Mouse (Mus musculus): ENCODE data around the gene Twnk. TPM values are rescaled to one million over a fixed set of nuclear protein-coding genes. Genes with fewer than 3 reads are reported as not detected.

The Twnk gene
- 12.4 and 15.5 TPM in 2 replicates for polyA plus RNA-seq (2015; fragmentation: Nextera tagmentation; extraction: Ambion mirVana)

DNA sequence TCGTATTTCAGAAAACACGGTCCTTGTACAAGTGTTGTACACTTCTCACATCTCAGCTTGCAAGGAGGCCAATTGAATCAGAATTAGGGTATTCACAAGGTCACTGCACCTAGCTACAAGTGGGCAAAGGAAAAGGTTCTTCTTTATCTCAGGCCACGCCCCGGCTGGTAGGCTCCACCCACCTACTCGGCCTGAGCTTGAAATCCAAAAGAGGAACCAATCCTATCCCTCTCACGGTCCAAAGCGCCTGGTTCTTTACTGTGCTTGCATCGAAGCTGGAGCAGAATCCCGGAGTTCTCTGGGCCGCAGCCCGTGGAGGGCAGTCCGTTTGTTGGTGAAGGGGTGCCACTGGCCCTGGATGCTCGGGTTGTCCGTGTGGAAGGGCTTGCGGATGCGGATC lies at the start of gene Twnk:
TSS of gene Twnk (plus strand) at position 220 of the 400 bp plus-strand sequence.
- peak within 1 kb of the TSS; percentile 86 for H3K27ac ChIP-seq (ENCODE audit: low read depth, low read length)
- H3K9me3 ChIP-seq (ENCODE audit: control insufficient read depth, low read length), result no peaks in the 10 kb centered on the region
- peaks cover 20% of the 10 kb centered on the region for H3K4me1 ChIP-seq (ENCODE audit: control insufficient read depth, insufficient read depth, low read depth, low read length)
- H3K4me3 ChIP-seq (ENCODE audit: low read length), result peak within 1 kb of the TSS; percentile 93
- H3K27me3 ChIP-seq (replicated peaks; ENCODE audit: control insufficient read depth, insufficient read depth, low read length), result no peaks in the 10 kb centered on the region
- H3K9ac ChIP-seq (ENCODE audit: low read depth, low read length), result peak within 1 kb of the TSS; percentile 86
- ATAC-seq, result no peak
- H3K4me2 ChIP-seq (ENCODE audit: low read length), result peak within 1 kb of the TSS; percentile 85
- H3K36me3 ChIP-seq (ENCODE audit: control insufficient read depth, insufficient read depth, low read length), result peaks cover 18% of the 10 kb centered on the region
- WGBS, result 11% methylated on average over 16 of the region's 16 CpGs

DNA sequence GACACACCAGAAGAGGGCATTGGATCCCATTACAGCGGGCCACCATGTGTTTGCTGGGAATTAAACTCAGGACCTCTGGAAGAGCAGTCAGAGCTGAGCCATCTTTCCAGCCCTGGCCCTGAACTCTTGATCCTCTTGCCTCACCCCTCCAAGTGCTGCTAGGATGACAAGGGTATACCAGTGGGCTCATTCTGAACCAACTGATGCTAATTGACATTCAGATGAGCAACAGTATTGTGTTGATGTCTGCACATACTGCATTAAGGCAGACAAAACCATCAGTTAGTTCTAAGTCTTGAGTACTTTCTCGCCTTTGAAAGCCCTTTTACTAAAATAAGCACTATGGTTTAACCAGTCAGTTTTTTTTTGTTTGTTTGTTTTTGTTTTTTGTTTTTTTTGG lies 45.8 kb upstream of the Twnk start:
- H3K36me3 ChIP-seq (ENCODE audit: control insufficient read depth, insufficient read depth, low read length), result peaks cover 26% of the 10 kb centered on the region

DNA sequence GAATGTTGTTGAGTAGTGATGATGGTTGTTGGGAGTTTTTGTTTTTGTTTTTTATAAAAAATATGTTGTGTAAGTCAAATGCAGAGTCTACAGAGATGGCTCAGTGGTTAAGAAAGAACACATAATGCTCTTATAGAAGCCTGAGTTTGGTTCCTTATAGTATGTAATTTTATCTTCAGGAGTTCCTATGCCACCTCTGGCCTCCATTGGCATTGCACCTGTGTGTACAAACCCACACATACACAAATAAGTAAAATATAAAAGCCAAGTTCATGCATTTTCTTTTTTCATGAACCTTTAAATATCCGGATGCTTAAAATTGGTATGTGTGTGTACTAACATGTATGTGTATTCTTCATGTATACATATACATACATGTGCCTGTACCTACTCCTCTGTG lies 39.5 kb upstream of the Twnk start:
- Histone ChIP-seq H3K27ac (ENCODE audit: low read depth, low read length) (no peak overlapping the region), H3K4me2 (ENCODE audit: low read length) (no peak overlapping the region), H3K9ac (ENCODE audit: low read depth, low read length) (no peak overlapping the region), H3K4me3 (ENCODE audit: low read length) (no peak overlapping the region), H3K27me3 (replicated peaks; ENCODE audit: control insufficient read depth, insufficient read depth, low read length) (no peaks in the 10 kb centered on the region), H3K4me1 (ENCODE audit: control insufficient read depth, insufficient read depth, low read depth, low read length) (no peaks in the 10 kb centered on the region), H3K9me3 (ENCODE audit: control insufficient read depth, low read length) (no peaks in the 10 kb centered on the region), H3K36me3 (ENCODE audit: control insufficient read depth, insufficient read depth, low read length) (peaks cover 52% of the 10 kb centered on the region)
- 98% methylated on average over 1 of the region's 1 CpGs for WGBS
- no peak for ATAC-seq

More for the DNA sequence above, 45.8 kb upstream of the Twnk start:
- H3K4me3 ChIP-seq (ENCODE audit: low read length), result no peak overlapping the region
- no peaks in the 10 kb centered on the region for H3K9me3 ChIP-seq (ENCODE audit: control insufficient read depth, low read length)
- WGBS, result 100% methylated on average over 2 of the region's 2 CpGs
- H3K27ac ChIP-seq (ENCODE audit: low read depth, low read length), result no peak overlapping the region
- H3K27me3 ChIP-seq (replicated peaks; ENCODE audit: control insufficient read depth, insufficient read depth, low read length), result no peaks in the 10 kb centered on the region
- H3K4me2 ChIP-seq (ENCODE audit: low read length), result no peak overlapping the region
- H3K9ac ChIP-seq (ENCODE audit: low read depth, low read length), result no peak overlapping the region
- ATAC-seq, result no peak
- no peaks in the 10 kb centered on the region for H3K4me1 ChIP-seq (ENCODE audit: control insufficient read depth, insufficient read depth, low read depth, low read length)

DNA sequence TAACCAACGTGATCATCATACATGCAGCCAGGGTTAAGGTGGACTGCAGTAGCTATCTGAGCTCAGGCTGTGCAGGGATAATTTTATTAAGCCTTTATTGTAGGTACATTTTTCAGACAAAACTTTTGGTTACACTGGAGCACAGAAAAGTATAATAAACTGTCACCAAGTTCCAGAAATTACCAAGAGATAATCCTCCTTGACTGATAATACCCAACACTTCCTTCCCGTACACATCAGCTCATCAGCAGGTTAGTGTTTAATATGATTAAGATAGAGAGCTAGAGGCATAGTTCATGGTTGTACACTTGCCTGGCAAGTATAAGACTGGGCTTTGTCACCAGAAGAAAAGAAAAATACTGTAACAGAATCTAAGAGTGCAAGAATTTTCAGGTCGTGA lies 37.1 kb upstream of the Twnk start:
- no peaks in the 10 kb centered on the region for H3K9me3 ChIP-seq (ENCODE audit: control insufficient read depth, low read length)
- no peak for ATAC-seq
- no peaks in the 10 kb centered on the region for H3K27me3 ChIP-seq (replicated peaks; ENCODE audit: control insufficient read depth, insufficient read depth, low read length)
- no peak overlapping the region for H3K9ac ChIP-seq (ENCODE audit: low read depth, low read length)
- peaks cover 60% of the 10 kb centered on the region for H3K36me3 ChIP-seq (ENCODE audit: control insufficient read depth, insufficient read depth, low read length)
- H3K4me3 ChIP-seq (ENCODE audit: low read length), result no peak overlapping the region
- H3K27ac ChIP-seq (ENCODE audit: low read depth, low read length), result no peak overlapping the region
- 95% methylated on average over 3 of the region's 3 CpGs for WGBS
- H3K4me1 ChIP-seq (ENCODE audit: control insufficient read depth, insufficient read depth, low read depth, low read length), result no peaks in the 10 kb centered on the region
- no peak overlapping the region for H3K4me2 ChIP-seq (ENCODE audit: low read length)

DNA sequence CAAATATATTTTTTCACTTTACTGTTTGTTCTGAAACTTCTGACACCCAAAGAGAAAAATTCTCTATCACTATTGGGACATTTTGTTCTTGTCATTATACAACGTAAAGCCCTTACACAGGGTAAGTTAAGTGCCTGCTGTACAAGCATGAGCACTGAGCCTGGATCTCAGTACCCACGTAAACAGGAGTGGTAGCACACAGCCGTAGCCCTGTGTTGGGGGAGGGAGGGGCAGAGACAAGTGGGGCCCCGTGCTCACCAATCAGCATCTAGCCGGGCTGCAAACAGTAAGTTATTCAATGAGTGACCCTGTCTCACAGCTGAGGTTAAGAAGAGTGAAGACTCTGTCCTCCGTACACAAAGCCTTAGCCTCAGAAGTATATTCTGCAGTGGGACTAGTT lies 28.8 kb upstream of the Twnk start:
- H3K4me1 ChIP-seq (ENCODE audit: control insufficient read depth, insufficient read depth, low read depth, low read length), result no peaks in the 10 kb centered on the region
- H3K4me2 ChIP-seq (ENCODE audit: low read length), result no peak overlapping the region
- 80% methylated on average over 6 of the region's 6 CpGs for WGBS
- H3K4me3 ChIP-seq (ENCODE audit: low read length), result no peak overlapping the region
- H3K27ac ChIP-seq (ENCODE audit: low read depth, low read length), result no peak overlapping the region
- H3K9ac ChIP-seq (ENCODE audit: low read depth, low read length), result no peak overlapping the region
- no peak for ATAC-seq
- no peaks in the 10 kb centered on the region for H3K9me3 ChIP-seq (ENCODE audit: control insufficient read depth, low read length)
- no peaks in the 10 kb centered on the region for H3K27me3 ChIP-seq (replicated peaks; ENCODE audit: control insufficient read depth, insufficient read depth, low read length)
- H3K36me3 ChIP-seq (ENCODE audit: control insufficient read depth, insufficient read depth, low read length), result peaks cover 57% of the 10 kb centered on the region

DNA sequence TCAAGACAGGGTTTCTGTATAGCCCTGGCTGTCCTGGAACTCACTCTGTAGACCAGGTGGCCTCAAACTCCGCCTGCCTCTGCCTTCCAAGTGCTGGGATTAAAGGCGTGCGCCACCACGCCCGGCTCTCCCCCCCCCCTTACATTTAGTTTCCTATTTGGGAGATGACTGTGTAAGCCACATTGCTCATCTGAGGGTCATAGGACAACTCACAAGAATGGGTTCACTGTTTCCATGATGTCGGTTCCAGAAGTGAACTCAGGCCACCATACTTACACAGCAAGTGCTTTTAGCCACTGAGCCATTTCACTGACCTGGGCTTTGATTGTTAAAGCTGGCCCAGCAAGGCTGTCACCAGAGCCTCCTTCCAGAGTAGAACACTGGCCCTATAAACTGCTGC lies 28.3 kb upstream of the Twnk start:
- Histone ChIP-seq H3K4me2 (ENCODE audit: low read length) (no peak overlapping the region), H3K4me3 (ENCODE audit: low read length) (no peak overlapping the region), H3K36me3 (ENCODE audit: control insufficient read depth, insufficient read depth, low read length) (peaks cover 56% of the 10 kb centered on the region), H3K27me3 (replicated peaks; ENCODE audit: control insufficient read depth, insufficient read depth, low read length) (no peaks in the 10 kb centered on the region), H3K9ac (ENCODE audit: low read depth, low read length) (no peak overlapping the region), H3K27ac (ENCODE audit: low read depth, low read length) (no peak overlapping the region), H3K4me1 (ENCODE audit: control insufficient read depth, insufficient read depth, low read depth, low read length) (no peaks in the 10 kb centered on the region), H3K9me3 (ENCODE audit: control insufficient read depth, low read length) (no peaks in the 10 kb centered on the region)
- ATAC-seq, result no peak
- WGBS, result 93% methylated on average over 6 of the region's 6 CpGs

DNA sequence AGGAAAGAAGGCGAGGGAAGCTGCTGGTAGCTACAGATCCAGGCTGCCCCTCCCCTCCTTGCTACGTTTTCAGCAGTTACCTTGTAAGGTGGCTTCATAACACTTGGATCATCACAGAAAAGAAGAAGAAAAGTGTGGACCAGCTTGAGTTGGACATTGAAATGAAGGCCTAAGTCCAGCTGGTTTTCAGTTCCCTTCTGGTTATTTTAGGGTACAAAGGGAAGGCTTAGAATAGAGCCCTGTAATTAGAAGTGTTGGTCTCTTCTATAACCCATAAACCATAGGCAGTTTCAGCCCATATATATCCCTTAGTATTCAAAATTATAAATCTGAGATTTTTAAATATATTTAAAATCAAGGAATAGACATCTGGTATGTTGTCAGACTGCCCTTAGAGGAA lies 24.7 kb upstream of the Twnk start:
- no peak for ATAC-seq
- Histone ChIP-seq H3K4me3 (ENCODE audit: low read length) (no peak overlapping the region), H3K9ac (ENCODE audit: low read depth, low read length) (no peak overlapping the region), H3K36me3 (ENCODE audit: control insufficient read depth, insufficient read depth, low read length) (peaks cover 28% of the 10 kb centered on the region), H3K27ac (ENCODE audit: low read depth, low read length) (no peak overlapping the region), H3K4me2 (ENCODE audit: low read length) (no peak overlapping the region), H3K9me3 (ENCODE audit: control insufficient read depth, low read length) (no peaks in the 10 kb centered on the region), H3K4me1 (ENCODE audit: control insufficient read depth, insufficient read depth, low read depth, low read length) (no peaks in the 10 kb centered on the region), H3K27me3 (replicated peaks; ENCODE audit: control insufficient read depth, insufficient read depth, low read length) (no peaks in the 10 kb centered on the region)
- 80% methylated on average over 2 of the region's 2 CpGs for WGBS

DNA sequence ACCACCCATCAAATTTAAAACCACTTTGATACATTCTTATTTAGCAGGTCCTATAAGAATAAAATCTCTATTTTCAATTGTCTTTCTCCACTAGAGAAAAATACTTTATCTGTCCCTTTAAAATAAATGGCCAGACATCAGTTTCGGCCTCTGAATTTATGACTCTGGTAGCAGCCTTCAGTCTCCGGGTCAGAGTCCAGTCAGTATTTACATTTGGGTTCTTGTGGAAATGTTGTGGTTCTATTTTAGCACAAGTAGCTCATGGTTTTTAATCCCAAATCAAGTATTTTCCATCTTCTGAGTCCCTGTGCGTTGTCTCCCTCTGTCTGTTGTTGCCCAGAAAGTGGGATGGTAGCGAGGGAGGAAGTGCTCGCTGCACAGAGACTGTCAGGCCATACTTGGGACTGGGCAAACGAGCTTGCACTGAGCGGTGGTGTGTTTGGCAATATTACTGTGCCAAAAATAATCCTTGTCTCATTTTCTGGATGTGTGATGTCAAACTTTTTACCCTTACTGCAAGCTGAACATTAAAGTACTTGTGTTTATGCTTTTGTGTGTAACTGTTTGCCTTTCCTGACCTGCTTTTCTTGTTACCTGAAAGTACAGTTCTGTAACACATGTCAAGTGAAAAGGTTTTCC lies 22.9 kb upstream of the Twnk start:
- Histone ChIP-seq H3K4me1 (ENCODE audit: control insufficient read depth, insufficient read depth, low read depth, low read length) (no peaks in the 10 kb centered on the region), H3K9me3 (ENCODE audit: control insufficient read depth, low read length) (no peaks in the 10 kb centered on the region), H3K4me2 (ENCODE audit: low read length) (no peak overlapping the region), H3K9ac (ENCODE audit: low read depth, low read length) (no peak overlapping the region), H3K4me3 (ENCODE audit: low read length) (no peak overlapping the region), H3K36me3 (ENCODE audit: control insufficient read depth, insufficient read depth, low read length) (peaks cover 11% of the 10 kb centered on the region), H3K27me3 (replicated peaks; ENCODE audit: control insufficient read depth, insufficient read depth, low read length) (no peaks in the 10 kb centered on the region), H3K27ac (ENCODE audit: low read depth, low read length) (no peak overlapping the region)
- ATAC-seq, result no peak
- WGBS, result 85% methylated on average over 7 of the region's 7 CpGs

DNA sequence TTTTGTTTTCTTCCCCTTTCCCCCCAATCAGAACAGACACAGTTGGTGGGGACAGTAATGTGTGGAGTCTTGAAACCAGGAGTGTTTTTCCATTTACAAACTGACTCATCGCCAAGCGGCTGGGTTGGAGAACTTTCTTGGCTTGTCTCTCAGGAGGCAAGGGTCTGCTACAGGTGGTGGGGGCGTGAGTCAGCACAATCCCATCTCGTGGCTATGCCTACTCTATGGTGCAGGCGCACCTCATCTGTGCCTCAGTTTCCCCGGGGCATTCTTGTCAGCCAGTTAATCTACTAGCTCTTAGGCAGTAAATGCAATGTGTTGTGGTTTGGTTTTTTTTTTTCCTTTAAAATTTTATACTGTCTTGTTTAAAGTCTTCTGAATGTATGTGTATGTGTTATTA lies 22.1 kb upstream of the Twnk start:
- no peaks in the 10 kb centered on the region for H3K27me3 ChIP-seq (replicated peaks; ENCODE audit: control insufficient read depth, insufficient read depth, low read length)
- no peak overlapping the region for H3K27ac ChIP-seq (ENCODE audit: low read depth, low read length)
- H3K36me3 ChIP-seq (ENCODE audit: control insufficient read depth, insufficient read depth, low read length), result peaks cover 9% of the 10 kb centered on the region
- H3K4me2 ChIP-seq (ENCODE audit: low read length), result no peak overlapping the region
- no peaks in the 10 kb centered on the region for H3K9me3 ChIP-seq (ENCODE audit: control insufficient read depth, low read length)
- H3K9ac ChIP-seq (ENCODE audit: low read depth, low read length), result no peak overlapping the region
- H3K4me1 ChIP-seq (ENCODE audit: control insufficient read depth, insufficient read depth, low read depth, low read length), result no peaks in the 10 kb centered on the region
- 92% methylated on average over 6 of the region's 6 CpGs for WGBS
- ATAC-seq, result no peak
- no peak overlapping the region for H3K4me3 ChIP-seq (ENCODE audit: low read length)

DNA sequence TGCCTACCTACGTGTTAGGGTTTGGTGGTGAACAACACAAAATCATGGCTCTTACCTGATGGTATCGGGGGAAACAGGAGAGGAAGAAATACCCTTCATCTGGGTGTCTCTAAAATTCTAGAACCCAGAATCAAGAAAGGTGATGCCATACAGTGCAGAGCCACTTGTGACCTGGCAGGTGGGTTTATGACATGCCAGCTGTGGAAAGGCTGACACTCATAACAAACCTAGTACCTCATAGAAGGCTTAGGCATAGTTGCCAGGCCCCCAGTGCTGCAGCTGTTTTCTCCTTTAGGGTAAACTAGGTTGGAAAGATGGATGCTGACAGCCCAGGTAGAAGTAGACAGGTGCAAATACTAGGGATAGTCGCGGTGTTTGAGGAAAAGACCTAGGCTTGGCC lies 21.0 kb upstream of the Twnk start:
- no peaks in the 10 kb centered on the region for H3K27me3 ChIP-seq (replicated peaks; ENCODE audit: control insufficient read depth, insufficient read depth, low read length)
- peaks cover 6% of the 10 kb centered on the region for H3K36me3 ChIP-seq (ENCODE audit: control insufficient read depth, insufficient read depth, low read length)
- no peak overlapping the region for H3K9ac ChIP-seq (ENCODE audit: low read depth, low read length)
- H3K4me3 ChIP-seq (ENCODE audit: low read length), result no peak overlapping the region
- no peaks in the 10 kb centered on the region for H3K4me1 ChIP-seq (ENCODE audit: control insufficient read depth, insufficient read depth, low read depth, low read length)
- ATAC-seq, result no peak
- no peaks in the 10 kb centered on the region for H3K9me3 ChIP-seq (ENCODE audit: control insufficient read depth, low read length)
- WGBS, result 96% methylated on average over 4 of the region's 4 CpGs
- no peak overlapping the region for H3K27ac ChIP-seq (ENCODE audit: low read depth, low read length)
- H3K4me2 ChIP-seq (ENCODE audit: low read length), result no peak overlapping the region

All from hindbrain, embryonic 16.5 days (tissue).